Mouse (Mus musculus): ENCODE results near the gene Fam213b.

- TF ChIP-seq CTCF (IDR thresholded peaks at IDR 0.05; ENCODE audit: extremely low read depth, insufficient read depth, insufficient read length, insufficient replicate concordance) (peak; percentile 58; the same call in 1 of the 2 replicates), POLR2A (IDR thresholded peaks at IDR 0.05; ENCODE audit: low read depth, low read length) (no peak)
These were observed 8.9 kb upstream of the Fam213b start for GRCm38 (mm10) chr4:154907833-154908232.
